Mouse (Mus musculus): Measurements from ENCODE around the gene Anapc2. TPM values are rescaled to one million over a fixed set of nuclear protein-coding genes. Genes with fewer than 3 reads are reported as not detected.

Gene Anapc2
- polyA plus RNA-seq, 1 experiment from 2014 or later = 111 TPM

GRCm38 (mm10) chr2:25289651-25290050, 17.4 kb downstream of the Anapc2 start, which contains the start of gene Lrrc26:
Gene Lrrc26, plus strand, starts transcription at chr2:25289915.
- no peak for ATAC-seq (ENCODE audit: low FRiP score, low TSS enrichment)
- peaks cover 10% of the 10 kb centered on the region; the same call in 1 of the 2 replicates for H3K4me1 ChIP-seq (ENCODE audit: control insufficient read depth, insufficient read depth, low read length)
- 6% methylated on average over 11 of the region's 11 CpGs for WGBS
- peaks cover 58% of the 10 kb centered on the region for H3K27me3 ChIP-seq (ENCODE audit: control insufficient read depth, insufficient read depth, low read length)
- peaks cover 13% of the 10 kb centered on the region for H3K36me3 ChIP-seq (ENCODE audit: control insufficient read depth, insufficient read depth, low read length)
- peak within 1 kb of the TSS; percentile 25 for H3K4me2 ChIP-seq (replicated peaks; ENCODE audit: low read depth, low read length)
- no peaks in the 10 kb centered on the region for H3K9me3 ChIP-seq (ENCODE audit: control insufficient read depth, low read length)
- H3K4me3 ChIP-seq (ENCODE audit: low read length) = peak within 1 kb of the TSS; percentile 21
- no peak within 1 kb of the TSS for H3K27ac ChIP-seq (ENCODE audit: low read depth, low read length)
- no peak within 1 kb of the TSS for H3K9ac ChIP-seq (ENCODE audit: low read depth, low read length)

- Histone ChIP-seq H3K4me1 (ENCODE audit: control insufficient read depth, insufficient read depth, low read length) (peaks cover 10% of the 10 kb centered on the region; the same call in 1 of the 2 replicates), H3K4me2 (replicated peaks; ENCODE audit: low read depth, low read length) (peak overlapping the region; percentile 25), H3K36me3 (ENCODE audit: control insufficient read depth, insufficient read depth, low read length) (peaks cover 6% of the 10 kb centered on the region), H3K27ac (ENCODE audit: low read depth, low read length) (no peak overlapping the region), H3K4me3 (ENCODE audit: low read length) (peak overlapping the region; percentile 21), H3K9ac (ENCODE audit: low read depth, low read length) (no peak overlapping the region), H3K9me3 (ENCODE audit: control insufficient read depth, low read length) (no peaks in the 10 kb centered on the region), H3K27me3 (ENCODE audit: control insufficient read depth, insufficient read depth, low read length) (peaks cover 58% of the 10 kb centered on the region)
- ATAC-seq (ENCODE audit: low FRiP score, low TSS enrichment) = no peak
- 2% methylated on average over 54 of the region's 54 CpGs for WGBS
Measured at GRCm38 (mm10) chr2:25290101-25290815, 18.0 kb downstream of the Anapc2 start.

- ATAC-seq (ENCODE audit: low FRiP score, low TSS enrichment) = no peak
- Histone ChIP-seq H3K27ac (ENCODE audit: low read depth, low read length) (no peak overlapping the region), H3K9ac (ENCODE audit: low read depth, low read length) (no peak overlapping the region), H3K9me3 (ENCODE audit: control insufficient read depth, low read length) (no peaks in the 10 kb centered on the region), H3K4me1 (ENCODE audit: control insufficient read depth, insufficient read depth, low read length) (peaks cover 10% of the 10 kb centered on the region; the same call in 1 of the 2 replicates), H3K4me2 (replicated peaks; ENCODE audit: low read depth, low read length) (peak overlapping the region; percentile 25), H3K4me3 (ENCODE audit: low read length) (peak overlapping the region; percentile 21), H3K27me3 (ENCODE audit: control insufficient read depth, insufficient read depth, low read length) (peaks cover 58% of the 10 kb centered on the region), H3K36me3 (ENCODE audit: control insufficient read depth, insufficient read depth, low read length) (peaks cover 1% of the 10 kb centered on the region)
- WGBS = 1% methylated on average over 18 of the region's 18 CpGs
Measured at GRCm38 (mm10) chr2:25290816-25291130, 18.5 kb downstream of the Anapc2 start.

- Histone ChIP-seq H3K9ac (ENCODE audit: low read depth, low read length) (no peak overlapping the region), H3K4me2 (replicated peaks; ENCODE audit: low read depth, low read length) (no peak overlapping the region), H3K36me3 (ENCODE audit: control insufficient read depth, insufficient read depth, low read length) (no peaks in the 10 kb centered on the region), H3K27me3 (ENCODE audit: control insufficient read depth, insufficient read depth, low read length) (peaks cover 58% of the 10 kb centered on the region), H3K9me3 (ENCODE audit: control insufficient read depth, low read length) (no peaks in the 10 kb centered on the region), H3K4me1 (ENCODE audit: control insufficient read depth, insufficient read depth, low read length) (peaks cover 10% of the 10 kb centered on the region; the same call in 1 of the 2 replicates), H3K27ac (ENCODE audit: low read depth, low read length) (no peak overlapping the region), H3K4me3 (ENCODE audit: low read length) (peak overlapping the region; percentile 28)
- WGBS = 7% methylated on average over 32 of the region's 32 CpGs
- ATAC-seq (ENCODE audit: low FRiP score, low TSS enrichment) = 0 out of 2 replicates have a peak, but pooled peaks have one; percentile 30
Measured at GRCm38 (mm10) chr2:25291184-25292053, 19.1 kb downstream of the Anapc2 start.

- peak overlapping the region; percentile 44 for H3K4me2 ChIP-seq (replicated peaks; ENCODE audit: low read depth, low read length)
- H3K36me3 ChIP-seq (ENCODE audit: control insufficient read depth, insufficient read depth, low read length) = no peaks in the 10 kb centered on the region
- H3K9me3 ChIP-seq (ENCODE audit: control insufficient read depth, low read length) = no peaks in the 10 kb centered on the region
- H3K4me1 ChIP-seq (ENCODE audit: control insufficient read depth, insufficient read depth, low read length) = peaks cover 10% of the 10 kb centered on the region; the same call in 1 of the 2 replicates
- no peak overlapping the region for H3K27ac ChIP-seq (ENCODE audit: low read depth, low read length)
- peaks cover 60% of the 10 kb centered on the region for H3K27me3 ChIP-seq (ENCODE audit: control insufficient read depth, insufficient read depth, low read length)
- ATAC-seq (ENCODE audit: low FRiP score, low TSS enrichment) = peak; percentile 16; the same call in 1 of the 2 replicates
- peak overlapping the region; percentile 28 for H3K4me3 ChIP-seq (ENCODE audit: low read length)
- H3K9ac ChIP-seq (ENCODE audit: low read depth, low read length) = no peak overlapping the region
- WGBS = 2% methylated on average over 21 of the region's 43 CpGs
Measured at GRCm38 (mm10) chr2:25292054-25292544, 19.8 kb downstream of the Anapc2 start.

GRCm38 (mm10) chr2:25292856-25293255, 20.6 kb downstream of the Anapc2 start:
- Histone ChIP-seq H3K27ac (ENCODE audit: low read depth, low read length) (no peak overlapping the region), H3K4me2 (replicated peaks; ENCODE audit: low read depth, low read length) (peak overlapping the region; percentile 44; the same call in 1 of the 2 replicates), H3K4me1 (ENCODE audit: control insufficient read depth, insufficient read depth, low read length) (peaks cover 10% of the 10 kb centered on the region; the same call in 1 of the 2 replicates), H3K36me3 (ENCODE audit: control insufficient read depth, insufficient read depth, low read length) (no peaks in the 10 kb centered on the region), H3K9ac (ENCODE audit: low read depth, low read length) (no peak overlapping the region), H3K4me3 (ENCODE audit: low read length) (peak overlapping the region; percentile 28; the same call in 1 of the 2 replicates), H3K9me3 (ENCODE audit: control insufficient read depth, low read length) (no peaks in the 10 kb centered on the region), H3K27me3 (ENCODE audit: control insufficient read depth, insufficient read depth, low read length) (peaks cover 62% of the 10 kb centered on the region)
- 0% methylated on average over 1 of the region's 1 CpGs for WGBS
- ATAC-seq (ENCODE audit: low FRiP score, low TSS enrichment) = no peak

GRCm38 (mm10) chr2:25293706-25294105, 21.4 kb downstream of the Anapc2 start:
- H3K4me3 ChIP-seq (ENCODE audit: low read length) = no peak overlapping the region
- H3K9me3 ChIP-seq (ENCODE audit: control insufficient read depth, low read length) = no peaks in the 10 kb centered on the region
- no peak overlapping the region for H3K4me2 ChIP-seq (replicated peaks; ENCODE audit: low read depth, low read length)
- no peaks in the 10 kb centered on the region for H3K36me3 ChIP-seq (ENCODE audit: control insufficient read depth, insufficient read depth, low read length)
- ATAC-seq (ENCODE audit: low FRiP score, low TSS enrichment) = no peak
- 75% methylated on average over 9 of the region's 9 CpGs for WGBS
- peaks cover 10% of the 10 kb centered on the region; the same call in 1 of the 2 replicates for H3K4me1 ChIP-seq (ENCODE audit: control insufficient read depth, insufficient read depth, low read length)
- peaks cover 54% of the 10 kb centered on the region for H3K27me3 ChIP-seq (ENCODE audit: control insufficient read depth, insufficient read depth, low read length)
- no peak overlapping the region for H3K27ac ChIP-seq (ENCODE audit: low read depth, low read length)
- H3K9ac ChIP-seq (ENCODE audit: low read depth, low read length) = no peak overlapping the region

- ATAC-seq (ENCODE audit: low FRiP score, low TSS enrichment) = no peak
- H3K36me3 ChIP-seq (ENCODE audit: control insufficient read depth, insufficient read depth, low read length) = no peaks in the 10 kb centered on the region
- peaks cover 7% of the 10 kb centered on the region; the same call in 1 of the 2 replicates for H3K4me1 ChIP-seq (ENCODE audit: control insufficient read depth, insufficient read depth, low read length)
- H3K27ac ChIP-seq (ENCODE audit: low read depth, low read length) = no peak overlapping the region
- no peaks in the 10 kb centered on the region for H3K9me3 ChIP-seq (ENCODE audit: control insufficient read depth, low read length)
- H3K27me3 ChIP-seq (ENCODE audit: control insufficient read depth, insufficient read depth, low read length) = peaks cover 20% of the 10 kb centered on the region
- H3K4me2 ChIP-seq (replicated peaks; ENCODE audit: low read depth, low read length) = no peak overlapping the region
- WGBS = 76% methylated on average over 8 of the region's 8 CpGs
- no peak overlapping the region for H3K9ac ChIP-seq (ENCODE audit: low read depth, low read length)
- no peak overlapping the region for H3K4me3 ChIP-seq (ENCODE audit: low read length)
Measured at GRCm38 (mm10) chr2:25297093-25297492, 24.8 kb downstream of the Anapc2 start.
